Mouse (Mus musculus): ENCODE results near the gene Ctcf.

DNA sequence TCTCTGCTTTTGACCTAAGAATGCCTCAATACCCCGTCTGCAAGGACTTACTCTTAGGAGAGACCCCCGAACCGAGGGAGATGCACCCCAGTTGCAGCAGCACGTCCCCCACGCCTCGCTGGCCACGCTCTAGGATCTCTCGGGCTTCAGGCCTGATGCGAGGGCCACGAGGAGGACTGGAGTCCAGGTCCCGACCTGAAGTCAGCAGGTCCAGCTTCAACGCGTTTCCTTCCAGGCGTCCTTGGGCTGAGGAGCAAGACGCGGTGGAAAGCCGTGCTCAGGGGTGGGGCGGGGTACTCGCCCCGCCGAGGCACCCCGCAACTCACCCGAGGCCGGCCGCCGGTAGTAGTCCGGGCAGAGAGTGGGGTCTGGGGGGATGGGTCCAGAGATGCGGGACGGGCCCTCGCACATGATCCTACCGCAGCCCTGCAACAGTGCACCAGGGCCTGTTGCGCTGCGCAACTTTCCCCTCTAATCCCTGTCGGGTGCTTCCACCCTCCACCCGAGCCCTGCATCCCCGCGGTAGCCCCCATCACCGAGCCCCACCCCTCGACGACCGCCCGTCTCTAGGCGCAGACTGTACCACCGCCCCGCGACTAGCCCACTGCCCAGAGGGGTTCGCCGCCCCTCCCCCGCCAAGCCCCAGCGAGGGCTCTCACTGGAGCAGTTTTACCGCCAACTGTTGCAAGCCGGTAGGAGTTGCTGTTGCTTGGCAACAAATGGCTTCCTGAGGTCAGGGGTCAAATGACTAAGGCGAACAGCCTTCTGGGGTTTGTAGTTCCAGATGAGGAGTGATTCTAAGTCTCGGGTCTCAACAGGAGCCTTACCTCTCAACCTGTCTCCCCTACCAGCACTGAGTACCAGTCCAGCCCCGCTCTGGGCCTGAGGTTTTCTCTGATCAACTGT lies 71.4 kb downstream of the Ctcf start, which contains the start of the genes 4933405L10Rik and Enkd1:
- TF ChIP-seq CTCF (IDR thresholded peaks at IDR 0.05; ENCODE audit: control insufficient read depth, insufficient read depth, insufficient read length): no peak
- TF ChIP-seq CEBPB (IDR thresholded peaks at IDR 0.05; ENCODE audit: low read depth): no peak
- no peak for TF ChIP-seq MAX (IDR thresholded peaks at IDR 0.05)
- no peak for TF ChIP-seq FOSL1 (IDR thresholded peaks at IDR 0.05; ENCODE audit: insufficient read depth, low read length, poor library complexity, severe bottlenecking)
